16 mouse cellular contexts compared by ENCODE assay signal in the genomic region with DNA sequence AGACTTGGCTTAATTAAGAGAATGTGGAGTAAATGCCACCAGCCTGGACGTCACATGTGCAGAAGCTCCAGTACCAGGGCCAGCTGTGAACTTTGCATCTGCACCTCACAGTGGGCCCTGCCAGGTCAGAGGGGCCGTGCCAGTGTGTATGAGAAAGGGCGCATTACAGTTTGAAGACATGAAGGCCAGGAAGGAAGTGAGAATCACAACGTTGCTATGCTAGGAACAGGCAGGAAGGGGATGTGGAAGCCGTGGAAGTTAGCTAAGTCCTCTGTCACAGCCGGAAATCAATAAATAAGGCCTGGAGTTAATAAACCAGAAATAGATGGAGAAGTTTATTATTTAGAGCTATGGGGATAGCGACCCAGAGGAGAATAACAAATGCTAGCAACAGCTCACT. TPM values are rescaled to one million over a fixed set of nuclear protein-coding genes. Genes with fewer than 3 reads are reported as not detected.
DNase-seq lines count a peak whose midpoint lies in the region; ATAC-seq and TF ChIP-seq lines count a peak whose summit lies in the region.
"Had no signal": no experiment of that assay in that cellular context is flagged by ENCODE, and none has a peak within 500 bp of the region (broad histone marks: within the 10 kb centered on the region; RNA-seq: fewer than 3 reads in every experiment).

No protein-coding gene starts in this region.

- no peaks in the 10 kb centered on the region for H3K36me3 ChIP-seq in liver, postnatal 0 days (replicated peaks; ENCODE audit: insufficient read depth, low read length)
- no peaks in the 10 kb centered on the region for H3K36me3 ChIP-seq in liver, embryonic 12.5 days
- H3K36me3 ChIP-seq: embryonic facial prominence, embryonic 15.5 days; hindbrain, embryonic 13.5 days; limb, embryonic 15.5 days had no signal

- no peak for TF ChIP-seq CTCF in liver, postnatal 0 days (IDR thresholded peaks at IDR 0.05; ENCODE audit: low read depth)

- H3K27me3 ChIP-seq in liver, postnatal 0 days (ENCODE audit: insufficient read depth, low read length) = no peaks in the 10 kb centered on the region
- H3K27me3 ChIP-seq in liver, embryonic 12.5 days (replicated peaks) = no peaks in the 10 kb centered on the region
- H3K27me3 ChIP-seq: embryonic facial prominence, embryonic 15.5 days; hindbrain, embryonic 13.5 days; limb, embryonic 15.5 days had no signal

- no peak overlapping the region for H3K4me2 ChIP-seq in liver, postnatal 0 days (ENCODE audit: low read depth, low read length)
- no peak overlapping the region for H3K4me2 ChIP-seq in liver, embryonic 12.5 days
- H3K4me2 ChIP-seq: embryonic facial prominence, embryonic 15.5 days; hindbrain, embryonic 13.5 days; limb, embryonic 15.5 days had no signal

- ATAC-seq in liver, postnatal 0 days = no peak
- no peak for ATAC-seq in liver, embryonic 12.5 days
- ATAC-seq in frontal cortex, adult (ENCODE audit: low TSS enrichment) = no peak

- no peak overlapping the region for H3K4me3 ChIP-seq in liver, postnatal 0 days (ENCODE audit: low read depth, low read length)
- no peak overlapping the region for H3K4me3 ChIP-seq in liver, embryonic 12.5 days
- H3K4me3 ChIP-seq: embryonic facial prominence, embryonic 15.5 days; hindbrain, embryonic 13.5 days; left cerebral cortex, adult 2 months; limb, embryonic 15.5 days; megakaryocyte, embryonic 14.5 days had no signal

- H3K4me1 ChIP-seq in liver, postnatal 0 days (ENCODE audit: insufficient read depth) = no peaks in the 10 kb centered on the region
- no peaks in the 10 kb centered on the region for H3K4me1 ChIP-seq in liver, embryonic 12.5 days

- 29% methylated on average over 7 of the region's 7 CpGs for WGBS in liver, postnatal 0 days (ENCODE audit: insufficient replicate concordance)
- WGBS in liver, embryonic 12.5 days (ENCODE audit: insufficient replicate concordance) = 37% methylated on average over 7 of the region's 7 CpGs

- H3K27ac ChIP-seq in liver, postnatal 0 days (ENCODE audit: low read depth) = no peak overlapping the region
- H3K27ac ChIP-seq in liver, embryonic 12.5 days = no peak overlapping the region
- H3K27ac ChIP-seq: embryonic facial prominence, embryonic 15.5 days; hindbrain, embryonic 13.5 days; left cerebral cortex, adult 2 months; limb, embryonic 15.5 days had no signal

- no peaks in the 10 kb centered on the region for H3K9me3 ChIP-seq in liver, postnatal 0 days (ENCODE audit: low read length)
- H3K9me3 ChIP-seq in liver, embryonic 12.5 days (replicated peaks) = no peaks in the 10 kb centered on the region
- H3K9me3 ChIP-seq: embryonic facial prominence, embryonic 15.5 days; hindbrain, embryonic 13.5 days; limb, embryonic 15.5 days; megakaryocyte, embryonic 14.5 days had no signal

- peak; percentile 26; the same call in 1 of the 2 replicates for TF ChIP-seq EP300 in liver, postnatal 0 days (IDR thresholded peaks at IDR 0.05; ENCODE audit: low read depth)

- DNase-seq in adrenal gland, postnatal 14 days = peak; percentile 27
- DNase-seq in adrenal gland, postnatal 25 days = no peak
- no peak for DNase-seq in liver, postnatal 0 days
- peak; percentile 25 for DNase-seq in heart, postnatal 4 days
- peak; percentile 36 to 43 for DNase-seq in kidney, postnatal 36 days
- no peak for DNase-seq in spleen, postnatal 4 days (ENCODE audit: low spot score in 2 of 2)
- DNase-seq: adrenal gland, postnatal 10 days; cerebellum, postnatal 36 days; right cerebral cortex, postnatal 25 days had no signal

- H3K9ac ChIP-seq in liver, postnatal 0 days (replicated peaks) = no peak overlapping the region
- no peak overlapping the region for H3K9ac ChIP-seq in liver, embryonic 12.5 days
- H3K9ac ChIP-seq: embryonic facial prominence, embryonic 15.5 days; hindbrain, embryonic 13.5 days; limb, embryonic 15.5 days had no signal

RNA-seq across cellular contexts. Expression of a gene that starts 28.4 kb away (rescaled TPM):
- 28.8 and 36.6 TPM in 2 replicates for total RNA-seq in adrenal gland, postnatal 14 days (2021)
- 34.5 and 35.3 TPM in 2 replicates for total RNA-seq in adrenal gland, postnatal 25 days (2021)
- 6.3 and 7.2 TPM in 2 replicates for polyA plus RNA-seq in liver, postnatal 0 days (2015; fragmentation: Nextera tagmentation; extraction: Ambion mirVana)
- polyA plus RNA-seq in liver, embryonic 12.5 days (2016; fragmentation: Nextera tagmentation; extraction: Ambion mirVana) = 5.4 and 5.9 TPM in 2 replicates
- total RNA-seq in heart, postnatal 4 days (2021) = 10 to 100 TPM; 19.0 to 20.1 TPM

Comparison
In these comparisons a context has a peak if more than half of its experiments do, and no peak if none do; other contexts are left out.
1. DNase-seq: peak in adrenal gland, postnatal 14 days (single experiment), heart, postnatal 4 days (single experiment) and kidney, postnatal 36 days (2 of 2); none in adrenal gland, postnatal 25 days (single experiment), liver, postnatal 0 days (single experiment) and spleen, postnatal 4 days (0 of 2).